Mouse (Mus musculus) intestine, postnatal 0 days (tissue): ENCODE results near the gene Sema5a. TPM values are rescaled to one million over a fixed set of nuclear protein-coding genes. Genes with fewer than 3 reads are reported as not detected.
A peak's percentile ranks its signal among the peaks of the same experiment; 100 is the strongest.

Experiments
- ATAC-seq: fragments of 200-750 bp; cut with Nextera tagmentation; 2 replicates; pipeline ENCODE4 v1.8.0; 2017; ENCODE audit warnings: mild to moderate bottlenecking, moderate TSS enrichment, moderate library complexity
- H3K27ac ChIP-seq: fragments of 300-500 bp; sonication (generic); 2 replicates; pipeline ENCODE4 v1.5.1; 2014; ENCODE audit warnings: mild to moderate bottlenecking, low read depth, low read length, moderate library complexity
- H3K27me3 ChIP-seq: fragments of 300-500 bp; sonication (generic); replicated peaks from 2 replicates; pipeline ENCODE4 v1.6.1; 2014; ENCODE audit warnings: low read length, mixed read lengths; ENCODE audit not compliant: control insufficient read depth, insufficient read depth
- H3K36me3 ChIP-seq: fragments of 300-500 bp; sonication (generic); 2 replicates; pipeline ENCODE4 v1.6.1; 2014; ENCODE audit warnings: mild to moderate bottlenecking, moderate library complexity; ENCODE audit not compliant: control insufficient read depth, insufficient read depth
- H3K4me1 ChIP-seq: fragments of 300-500 bp; sonication (generic); replicated peaks from 2 replicates; pipeline ENCODE4 v1.6.1; 2014; ENCODE audit warnings: antibody characterized with exemption, low read length, mixed read lengths; ENCODE audit not compliant: control insufficient read depth, insufficient read depth
- H3K4me2 ChIP-seq: fragments of 300-500 bp; sonication (generic); replicated peaks from 2 replicates; pipeline ENCODE4 v1.6.1; 2014; ENCODE audit warnings: low read depth, mild to moderate bottlenecking, moderate library complexity
- H3K4me3 ChIP-seq: fragments of 300-500 bp; sonication (generic); 2 replicates; pipeline ENCODE4 v1.5.1; 2014; ENCODE audit warnings: low read depth, low read length
- H3K9ac ChIP-seq: fragments of 300-500 bp; sonication (generic); 2 replicates; pipeline ENCODE4 v1.6.1; 2014; ENCODE audit warnings: mild to moderate bottlenecking, low read depth, low read length
- H3K9me3 ChIP-seq: fragments of 300-500 bp; sonication (generic); 2 replicates; pipeline ENCODE4 v1.6.1; 2016; ENCODE audit warnings: mixed run types; ENCODE audit not compliant: control insufficient read depth
- CTCF ChIP-seq: sonication (generic); IDR thresholded peaks from 2 replicates; pipeline ENCODE4 v1.5.1; 2016; ENCODE audit warnings: low read depth, mild to moderate bottlenecking, control low read depth, antibody characterized with exemption, moderate library complexity
- WGBS: fragments of 180-500 bp; shearing (Covaris S2); extraction: QIAGEN DNeasy Blood & Tissue Kit; methylation state at CpG from one replicate; pipeline ENCODE4 v1.1.7; 2014; 5-methylcytosine and 5-hydroxymethylcytosine counted together
- polyA plus RNA-seq: library from polyadenylated mRNA; unstranded; fragments of >200 nt; fragmentation: Nextera tagmentation; extraction: Ambion mirVana; gene quantifications from 2 replicates; pipeline ENCODE4 v1.2.1, GENCODE M21; 2015

Gene Sema5a
- polyA plus RNA-seq, 1 experiment from 2014 or later: 5.1 TPM

DNA sequence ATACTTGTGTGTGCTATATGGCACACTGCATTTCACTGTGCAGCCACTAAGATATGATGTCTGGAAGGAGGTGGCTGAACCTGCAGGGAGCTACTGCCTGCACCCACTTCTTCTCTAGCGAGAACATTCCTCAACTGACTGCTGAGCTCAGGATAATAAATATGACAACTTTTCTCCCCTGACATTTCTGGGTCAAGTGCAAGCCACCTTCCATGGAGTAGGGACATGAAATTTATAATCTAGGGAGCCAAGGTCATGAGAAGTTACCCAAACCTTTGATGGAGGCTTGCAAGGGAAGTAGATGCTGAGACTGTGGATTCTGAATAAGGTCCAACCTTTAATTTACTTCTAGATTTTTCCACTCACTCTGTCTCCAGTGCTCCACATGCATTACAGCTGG lies 298.1 kb downstream of the Sema5a start:
- no peaks in the 10 kb centered on the region for H3K36me3 ChIP-seq
- no peak overlapping the region for H3K9ac ChIP-seq
- no peak for ATAC-seq
- H3K4me3 ChIP-seq: no peak overlapping the region
- H3K27me3 ChIP-seq: no peaks in the 10 kb centered on the region
- H3K4me2 ChIP-seq: no peak overlapping the region
- no peak for TF ChIP-seq CTCF
- no peak overlapping the region for H3K27ac ChIP-seq
- no peaks in the 10 kb centered on the region for H3K9me3 ChIP-seq
- H3K4me1 ChIP-seq: no peaks in the 10 kb centered on the region
- 68% methylated on average over 1 of the region's 1 CpGs for WGBS

DNA sequence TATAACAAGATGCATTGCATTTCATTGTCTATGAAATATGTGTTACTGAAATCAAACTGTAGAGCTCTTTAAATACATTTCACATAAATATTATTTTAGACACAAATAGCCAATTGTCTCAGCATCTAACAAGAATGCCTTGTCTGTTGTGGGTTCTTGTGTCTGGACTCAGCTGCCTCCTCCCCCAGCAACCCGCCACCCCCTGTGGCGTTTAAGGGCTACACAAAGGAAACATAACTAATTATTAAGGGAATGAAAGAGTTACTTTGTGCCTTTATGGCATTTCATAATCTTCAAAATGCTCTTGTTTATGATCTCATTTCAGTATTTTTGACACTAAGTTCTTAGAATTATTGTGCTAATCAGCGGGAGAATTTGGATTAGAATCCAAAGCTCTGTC lies 298.6 kb downstream of the Sema5a start:
- H3K4me1 ChIP-seq: no peaks in the 10 kb centered on the region
- no peak for TF ChIP-seq CTCF

GRCm38 (mm10) chr15:32545455-32545854 lies 300.8 kb downstream of the Sema5a start:
- no peaks in the 10 kb centered on the region for H3K36me3 ChIP-seq
- no peaks in the 10 kb centered on the region for H3K9me3 ChIP-seq
- H3K9ac ChIP-seq: no peak overlapping the region
- no peak for TF ChIP-seq CTCF
- H3K27me3 ChIP-seq: no peaks in the 10 kb centered on the region
- H3K4me3 ChIP-seq: no peak overlapping the region
- no peaks in the 10 kb centered on the region for H3K4me1 ChIP-seq
- H3K4me2 ChIP-seq: no peak overlapping the region
- ATAC-seq: no peak
- WGBS: 68% methylated on average over 3 of the region's 3 CpGs
- H3K27ac ChIP-seq: no peak overlapping the region

More for the DNA sequence above, 298.6 kb downstream of the Sema5a start:
- Histone ChIP-seq H3K9ac (no peak overlapping the region), H3K27me3 (no peaks in the 10 kb centered on the region), H3K9me3 (no peaks in the 10 kb centered on the region), H3K27ac (no peak overlapping the region), H3K4me3 (no peak overlapping the region), H3K4me2 (no peak overlapping the region), H3K36me3 (no peaks in the 10 kb centered on the region)
- ATAC-seq: no peak
- WGBS: 85% methylated on average over 3 of the region's 3 CpGs

DNA sequence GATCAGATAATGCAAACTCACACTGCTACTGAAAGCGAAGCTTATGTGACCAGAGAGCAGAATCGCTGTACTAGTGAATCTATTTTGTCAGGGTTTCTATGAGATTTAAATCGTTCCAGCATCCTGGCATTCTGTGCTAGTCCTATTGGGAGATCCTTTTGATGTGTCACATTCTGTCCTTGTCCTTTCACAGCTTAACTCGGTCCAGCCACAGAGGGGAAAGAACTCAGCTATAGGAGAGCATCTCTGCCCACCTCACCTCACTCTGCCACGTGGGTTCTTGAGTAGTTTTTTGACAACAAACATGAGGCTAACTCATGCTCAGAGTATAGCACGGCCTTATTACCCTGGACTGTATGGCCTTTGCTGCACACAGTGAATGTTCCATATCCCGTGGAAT lies 302.1 kb downstream of the Sema5a start:
- Histone ChIP-seq H3K36me3 (no peaks in the 10 kb centered on the region), H3K9me3 (no peaks in the 10 kb centered on the region), H3K4me3 (no peak overlapping the region), H3K4me1 (no peaks in the 10 kb centered on the region), H3K27me3 (no peaks in the 10 kb centered on the region), H3K9ac (no peak overlapping the region), H3K4me2 (no peak overlapping the region), H3K27ac (no peak overlapping the region)
- WGBS: 87% methylated on average over 7 of the region's 7 CpGs
- no peak for ATAC-seq
- TF ChIP-seq CTCF: no peak

- no peaks in the 10 kb centered on the region for H3K36me3 ChIP-seq
- H3K4me2 ChIP-seq: no peak overlapping the region
- no peak overlapping the region for H3K9ac ChIP-seq
- no peaks in the 10 kb centered on the region for H3K9me3 ChIP-seq
- ATAC-seq: no peak
- no peaks in the 10 kb centered on the region for H3K4me1 ChIP-seq
- no peak for TF ChIP-seq CTCF
- H3K4me3 ChIP-seq: no peak overlapping the region
- H3K27me3 ChIP-seq: no peaks in the 10 kb centered on the region
- H3K27ac ChIP-seq: no peak overlapping the region
- WGBS: 79% methylated on average over 2 of the region's 2 CpGs
Measured at GRCm38 (mm10) chr15:32558925-32559324, 314.3 kb downstream of the Sema5a start.

- Histone ChIP-seq H3K27me3 (no peaks in the 10 kb centered on the region), H3K27ac (no peak overlapping the region), H3K36me3 (no peaks in the 10 kb centered on the region), H3K4me3 (no peak overlapping the region), H3K9ac (no peak overlapping the region), H3K4me2 (no peak overlapping the region), H3K4me1 (no peaks in the 10 kb centered on the region), H3K9me3 (no peaks in the 10 kb centered on the region)
- WGBS: 73% methylated on average over 6 of the region's 6 CpGs
- ATAC-seq: no peak
- TF ChIP-seq CTCF: no peak
Measured at GRCm38 (mm10) chr15:32562600-32562999, 318.0 kb downstream of the Sema5a start.

- 92% methylated on average over 3 of the region's 3 CpGs for WGBS
- Histone ChIP-seq H3K27ac (no peak overlapping the region), H3K36me3 (no peaks in the 10 kb centered on the region), H3K27me3 (no peaks in the 10 kb centered on the region), H3K4me2 (no peak overlapping the region), H3K4me1 (no peaks in the 10 kb centered on the region), H3K4me3 (no peak overlapping the region), H3K9me3 (no peaks in the 10 kb centered on the region), H3K9ac (no peak overlapping the region)
- TF ChIP-seq CTCF: peak; percentile 63
- ATAC-seq: no peak
Measured at GRCm38 (mm10) chr15:32568181-32568857, 323.7 kb downstream of the Sema5a start.
